Mouse (Mus musculus): Measurements from ENCODE around the gene Etnk1. TPM values are rescaled to one million over a fixed set of nuclear protein-coding genes. Genes with fewer than 3 reads are reported as not detected.

Etnk1 gene
- polyA plus RNA-seq, 1 experiment, result 71.6 TPM

DNA sequence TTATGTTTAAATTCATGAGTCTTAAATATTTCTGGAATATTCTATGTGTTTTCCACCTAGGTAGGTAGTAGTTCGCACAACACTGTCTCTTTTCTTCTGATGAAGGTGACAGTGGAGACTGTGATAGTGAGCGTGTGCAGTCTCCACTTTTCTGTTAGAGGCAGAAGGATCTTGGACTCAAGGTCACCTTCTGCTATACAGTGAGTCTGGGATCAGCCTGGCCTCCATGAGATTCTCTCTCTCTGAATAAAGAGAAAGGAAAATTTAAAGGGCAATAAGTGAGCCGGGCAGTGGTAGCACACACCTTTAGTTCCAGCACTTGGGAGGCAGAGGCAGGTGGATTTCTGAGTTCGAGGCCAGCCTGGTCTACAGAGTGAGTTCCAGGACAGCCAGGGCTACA lies 24.2 kb upstream of the Etnk1 start:
- no peak for DNase-seq

DNA sequence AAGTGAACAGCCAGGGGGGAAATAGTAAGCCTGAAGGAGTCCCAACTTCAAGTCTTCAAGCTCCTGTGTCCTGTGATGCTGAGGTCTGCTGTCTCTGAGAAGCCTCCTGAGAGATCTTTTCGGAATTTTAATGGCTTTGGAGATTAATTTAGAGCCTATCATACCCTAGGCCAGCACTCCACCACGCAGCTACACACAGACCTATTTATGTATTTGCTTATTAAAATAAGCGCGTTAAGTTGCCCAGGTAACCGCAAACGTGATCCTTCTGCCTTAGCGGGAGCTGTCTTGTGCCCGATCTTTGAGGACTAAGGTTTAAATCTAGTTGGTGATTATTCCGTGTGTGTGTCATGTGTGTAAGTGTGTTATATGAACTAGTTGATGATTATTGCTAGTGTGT lies 23.7 kb upstream of the Etnk1 start:
- H3K27me3 ChIP-seq (replicated peaks; ENCODE audit: control insufficient read depth, insufficient read depth, low read length), result no peaks in the 10 kb centered on the region
- H3K36me3 ChIP-seq (ENCODE audit: control insufficient read depth, insufficient read depth, low read length), result no peaks in the 10 kb centered on the region
- WGBS, result 91% methylated on average over 9 of the region's 9 CpGs

More for the DNA sequence above, 24.2 kb upstream of the Etnk1 start:
- peaks cover 15% of the 10 kb centered on the region; the same call in 1 of the 2 replicates for H3K4me1 ChIP-seq (ENCODE audit: control insufficient read depth, insufficient read depth, low read length)
- WGBS, result 92% methylated on average over 4 of the region's 4 CpGs
- H3K4me3 ChIP-seq (ENCODE audit: insufficient read depth, low read depth, low read length), result no peak overlapping the region
- H3K27me3 ChIP-seq (replicated peaks; ENCODE audit: control insufficient read depth, insufficient read depth, low read length), result no peaks in the 10 kb centered on the region
- no peak for TF ChIP-seq CTCF (conservative IDR thresholded peaks at IDR 0.05; ENCODE audit: insufficient read depth, insufficient read length, low read depth, low read length)
- no peak for TF ChIP-seq POLR2A (IDR thresholded peaks at IDR 0.05; ENCODE audit: low read depth, low read length)
- H3K36me3 ChIP-seq (ENCODE audit: control insufficient read depth, insufficient read depth, low read length), result no peaks in the 10 kb centered on the region
- H3K27ac ChIP-seq (ENCODE audit: insufficient read depth, low read depth, low read length), result no peak overlapping the region

DNA sequence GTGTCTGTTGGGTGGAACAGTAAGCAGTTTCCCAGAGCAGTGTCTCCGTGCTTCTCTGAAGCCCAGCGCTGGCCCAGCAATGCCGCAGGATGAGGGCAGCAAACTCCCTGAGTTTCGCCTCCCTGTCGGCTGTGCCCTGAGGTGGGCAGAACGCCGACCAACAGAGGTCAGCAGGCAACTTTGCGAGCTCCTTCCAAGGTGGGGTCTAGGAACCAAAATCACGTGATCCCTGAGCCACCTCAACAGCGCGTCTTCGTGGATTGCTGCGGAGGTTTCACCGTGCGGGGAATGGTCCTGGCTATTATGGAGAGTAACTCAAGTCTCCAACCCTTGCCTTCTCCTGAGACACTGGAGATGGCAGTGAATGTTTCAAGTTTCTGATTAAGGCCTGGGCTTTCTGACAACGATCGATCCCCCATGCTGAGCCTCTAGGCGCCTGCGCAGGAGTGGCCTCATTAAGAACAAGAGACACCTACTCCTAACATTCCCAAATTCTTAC lies 23.2 kb upstream of the Etnk1 start:
- H3K27me3 ChIP-seq (replicated peaks; ENCODE audit: control insufficient read depth, insufficient read depth, low read length), result no peaks in the 10 kb centered on the region
- no peak overlapping the region for H3K27ac ChIP-seq (ENCODE audit: insufficient read depth, low read depth, low read length)
- H3K4me1 ChIP-seq (ENCODE audit: control insufficient read depth, insufficient read depth, low read length), result peaks cover 15% of the 10 kb centered on the region; the same call in 1 of the 2 replicates
- no peaks in the 10 kb centered on the region for H3K36me3 ChIP-seq (ENCODE audit: control insufficient read depth, insufficient read depth, low read length)
- no peak overlapping the region for H3K4me3 ChIP-seq (ENCODE audit: insufficient read depth, low read depth, low read length)
- WGBS, result 56% methylated on average over 19 of the region's 19 CpGs
- DNase-seq, result no peak
- no peak for TF ChIP-seq CTCF (conservative IDR thresholded peaks at IDR 0.05; ENCODE audit: insufficient read depth, insufficient read length, low read depth, low read length)
- no peak for TF ChIP-seq POLR2A (IDR thresholded peaks at IDR 0.05; ENCODE audit: low read depth, low read length)

More for the DNA sequence above, 23.7 kb upstream of the Etnk1 start:
- H3K4me3 ChIP-seq (ENCODE audit: insufficient read depth, low read depth, low read length), result no peak overlapping the region
- no peak overlapping the region for H3K27ac ChIP-seq (ENCODE audit: insufficient read depth, low read depth, low read length)
- peaks cover 15% of the 10 kb centered on the region; the same call in 1 of the 2 replicates for H3K4me1 ChIP-seq (ENCODE audit: control insufficient read depth, insufficient read depth, low read length)
- no peak for DNase-seq
- TF ChIP-seq POLR2A (IDR thresholded peaks at IDR 0.05; ENCODE audit: low read depth, low read length) (no peak), CTCF (conservative IDR thresholded peaks at IDR 0.05; ENCODE audit: insufficient read depth, insufficient read length, low read depth, low read length) (no peak)

DNA sequence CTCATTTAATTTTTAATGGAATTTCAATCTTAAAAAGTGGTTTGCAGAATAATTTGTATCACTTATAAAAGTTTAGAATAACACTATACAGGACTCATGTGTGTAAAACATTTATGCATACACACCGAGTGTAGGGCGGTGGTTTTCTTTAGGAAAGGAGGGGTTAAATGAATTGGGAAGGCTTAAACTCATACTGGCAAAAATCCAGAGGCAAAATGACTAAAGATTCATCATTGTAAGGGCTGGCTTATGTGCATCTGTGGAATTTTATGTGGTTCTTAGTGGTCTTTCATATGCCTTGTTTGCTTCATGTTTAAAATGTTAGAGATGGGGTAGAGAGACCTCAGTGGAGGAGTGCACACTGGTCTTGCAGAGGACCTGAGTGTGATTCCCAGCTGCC lies 22.5 kb upstream of the Etnk1 start:
- TF ChIP-seq CTCF (conservative IDR thresholded peaks at IDR 0.05; ENCODE audit: insufficient read depth, insufficient read length, low read depth, low read length) (no peak), POLR2A (IDR thresholded peaks at IDR 0.05; ENCODE audit: low read depth, low read length) (no peak)
- H3K27me3 ChIP-seq (replicated peaks; ENCODE audit: control insufficient read depth, insufficient read depth, low read length), result no peaks in the 10 kb centered on the region
- H3K27ac ChIP-seq (ENCODE audit: insufficient read depth, low read depth, low read length), result no peak overlapping the region
- H3K4me1 ChIP-seq (ENCODE audit: control insufficient read depth, insufficient read depth, low read length), result peaks cover 15% of the 10 kb centered on the region; the same call in 1 of the 2 replicates
- no peak overlapping the region for H3K4me3 ChIP-seq (ENCODE audit: insufficient read depth, low read depth, low read length)
- 85% methylated on average over 2 of the region's 2 CpGs for WGBS
- H3K36me3 ChIP-seq (ENCODE audit: control insufficient read depth, insufficient read depth, low read length), result no peaks in the 10 kb centered on the region
- no peak for DNase-seq

DNA sequence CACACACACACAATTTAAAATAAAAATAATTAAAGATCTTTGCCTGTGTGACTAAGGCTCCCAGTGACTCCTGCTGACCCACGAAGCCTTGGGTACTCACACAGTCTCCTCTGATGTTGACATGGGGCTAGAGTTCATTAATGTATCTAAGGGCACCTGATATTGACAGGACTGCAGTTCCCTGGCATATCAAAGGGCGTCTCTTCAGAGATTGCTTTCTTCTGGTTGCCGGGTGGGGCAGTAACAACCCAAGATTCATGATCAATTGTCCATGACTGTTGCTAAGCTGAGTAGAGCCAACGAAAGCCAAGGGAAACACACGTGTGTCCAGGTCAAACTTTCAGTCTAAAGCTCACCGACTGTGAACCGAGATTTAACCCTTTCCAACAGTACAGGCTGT lies 22.0 kb upstream of the Etnk1 start:
- no peak overlapping the region for H3K27ac ChIP-seq (ENCODE audit: insufficient read depth, low read depth, low read length)
- peak; percentile 80 for DNase-seq
- WGBS, result 30% methylated on average over 7 of the region's 7 CpGs
- no peak for TF ChIP-seq CTCF (conservative IDR thresholded peaks at IDR 0.05; ENCODE audit: insufficient read depth, insufficient read length, low read depth, low read length)
- no peak for TF ChIP-seq POLR2A (IDR thresholded peaks at IDR 0.05; ENCODE audit: low read depth, low read length)
- H3K36me3 ChIP-seq (ENCODE audit: control insufficient read depth, insufficient read depth, low read length), result no peaks in the 10 kb centered on the region
- no peak overlapping the region for H3K4me3 ChIP-seq (ENCODE audit: insufficient read depth, low read depth, low read length)
- H3K4me1 ChIP-seq (ENCODE audit: control insufficient read depth, insufficient read depth, low read length), result peaks cover 15% of the 10 kb centered on the region; the same call in 1 of the 2 replicates
- no peaks in the 10 kb centered on the region for H3K27me3 ChIP-seq (replicated peaks; ENCODE audit: control insufficient read depth, insufficient read depth, low read length)

DNA sequence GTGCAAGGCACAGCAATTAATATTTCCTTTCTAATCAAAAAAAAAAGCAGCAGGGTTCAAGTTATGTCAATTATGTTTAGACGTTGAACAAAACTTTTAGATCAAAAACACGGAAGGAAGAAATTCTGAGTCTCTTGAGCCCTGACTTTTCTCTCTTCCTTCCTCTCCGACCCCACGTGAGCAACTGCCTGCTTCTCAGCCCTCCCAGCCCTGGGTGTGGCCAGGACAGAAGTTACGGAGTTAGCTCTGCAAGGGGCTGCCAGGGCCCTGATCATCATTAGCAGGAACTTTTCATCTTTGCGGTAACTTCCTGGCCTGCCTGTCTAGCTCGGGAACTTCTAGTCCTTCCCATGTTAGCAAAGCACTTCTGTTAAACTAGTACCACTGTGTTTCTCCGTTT lies 20.3 kb upstream of the Etnk1 start:
- Histone ChIP-seq H3K4me1 (ENCODE audit: control insufficient read depth, insufficient read depth, low read length) (peaks cover 26% of the 10 kb centered on the region; the same call in 1 of the 2 replicates), H3K27me3 (replicated peaks; ENCODE audit: control insufficient read depth, insufficient read depth, low read length) (no peaks in the 10 kb centered on the region), H3K27ac (ENCODE audit: insufficient read depth, low read depth, low read length) (no peak overlapping the region), H3K36me3 (ENCODE audit: control insufficient read depth, insufficient read depth, low read length) (no peaks in the 10 kb centered on the region), H3K4me3 (ENCODE audit: insufficient read depth, low read depth, low read length) (no peak overlapping the region)
- TF ChIP-seq CTCF (conservative IDR thresholded peaks at IDR 0.05; ENCODE audit: insufficient read depth, insufficient read length, low read depth, low read length) (no peak), POLR2A (IDR thresholded peaks at IDR 0.05; ENCODE audit: low read depth, low read length) (no peak)
- WGBS, result 36% methylated on average over 8 of the region's 8 CpGs
- peak; percentile 80 for DNase-seq

DNA sequence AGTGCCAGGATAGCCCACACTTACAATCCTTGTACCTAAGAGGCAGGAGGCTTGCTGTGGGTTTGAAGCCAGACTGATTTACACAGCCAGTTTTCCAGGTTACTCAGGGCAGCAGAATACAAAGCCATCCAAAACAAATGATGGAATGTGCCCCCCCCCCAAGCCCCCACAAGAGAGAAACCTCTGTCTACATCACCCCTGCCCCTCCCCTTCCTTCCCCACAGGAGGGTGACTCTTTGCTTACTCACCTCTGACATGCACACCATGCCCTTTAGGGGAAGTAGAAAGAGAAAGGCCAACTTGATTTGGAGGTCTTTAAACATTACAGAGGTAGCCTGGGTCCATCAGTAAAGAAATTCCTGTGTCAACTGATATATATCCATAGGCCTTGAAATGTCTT lies 18.2 kb upstream of the Etnk1 start:
- Histone ChIP-seq H3K27ac (ENCODE audit: insufficient read depth, low read depth, low read length) (no peak overlapping the region), H3K4me3 (ENCODE audit: insufficient read depth, low read depth, low read length) (no peak overlapping the region), H3K36me3 (ENCODE audit: control insufficient read depth, insufficient read depth, low read length) (no peaks in the 10 kb centered on the region), H3K27me3 (replicated peaks; ENCODE audit: control insufficient read depth, insufficient read depth, low read length) (no peaks in the 10 kb centered on the region), H3K4me1 (ENCODE audit: control insufficient read depth, insufficient read depth, low read length) (peaks cover 38% of the 10 kb centered on the region)
- TF ChIP-seq POLR2A (IDR thresholded peaks at IDR 0.05; ENCODE audit: low read depth, low read length), result no peak
- TF ChIP-seq CTCF (conservative IDR thresholded peaks at IDR 0.05; ENCODE audit: insufficient read depth, insufficient read length, low read depth, low read length), result no peak
- peak; percentile 55 for DNase-seq
